Mouse (Mus musculus) embryonic facial prominence, embryonic 10.5 days (tissue): ENCODE data around the gene Dnmbp. TPM values are rescaled to one million over a fixed set of nuclear protein-coding genes. Genes with fewer than 3 reads are reported as not detected.
A peak's percentile ranks its signal among the peaks of the same experiment; 100 is the strongest.

Source experiments
- DNase-seq: peaks from one replicate; pipeline ENCODE4 v3.0.0-alpha.2; 2017; ENCODE audit warnings: low spot score
- H3K27ac ChIP-seq: fragments of 300-500 bp; sonication (generic); replicated peaks from 2 replicates; pipeline ENCODE4 v1.5.1; 2016; ENCODE audit warnings: mild to moderate bottlenecking
- H3K27me3 ChIP-seq: fragments of 300-500 bp; sonication (generic); replicated peaks from 2 replicates; pipeline ENCODE4 v1.6.1; 2016; ENCODE audit warnings: low read depth, mild to moderate bottlenecking; ENCODE audit not compliant: poor library complexity, severe bottlenecking
- H3K36me3 ChIP-seq: fragments of 300-500 bp; sonication (generic); replicated peaks from 2 replicates; pipeline ENCODE4 v1.6.1; 2016; ENCODE audit warnings: mild to moderate bottlenecking, moderate library complexity
- H3K4me1 ChIP-seq: fragments of 300-500 bp; sonication (generic); 2 replicates; pipeline ENCODE4 v1.6.1; 2016
- H3K4me3 ChIP-seq: fragments of 300-500 bp; sonication (generic); 2 replicates; pipeline ENCODE4 v1.5.1; 2016; ENCODE audit warnings: mild to moderate bottlenecking, moderate library complexity
- H3K9me3 ChIP-seq: fragments of 300-500 bp; sonication (generic); 2 replicates; pipeline ENCODE4 v1.6.1; 2016; ENCODE audit warnings: mild to moderate bottlenecking
- WGBS: fragments of 180-500 bp; shearing (Covaris S2); methylation state at CpG from one replicate; pipeline ENCODE4 v1.1.7; 2016; 5-methylcytosine and 5-hydroxymethylcytosine counted together
- polyA plus RNA-seq: library from polyadenylated mRNA; unstranded; fragments of >200 nt; fragmentation: Nextera tagmentation; extraction: Ambion mirVana; gene quantifications from 2 replicates; pipeline ENCODE4 v1.2.1, GENCODE M21; 2016

Dnmbp gene
- polyA plus RNA-seq, 1 experiment from 2014 or later: 20.4 TPM

DNA sequence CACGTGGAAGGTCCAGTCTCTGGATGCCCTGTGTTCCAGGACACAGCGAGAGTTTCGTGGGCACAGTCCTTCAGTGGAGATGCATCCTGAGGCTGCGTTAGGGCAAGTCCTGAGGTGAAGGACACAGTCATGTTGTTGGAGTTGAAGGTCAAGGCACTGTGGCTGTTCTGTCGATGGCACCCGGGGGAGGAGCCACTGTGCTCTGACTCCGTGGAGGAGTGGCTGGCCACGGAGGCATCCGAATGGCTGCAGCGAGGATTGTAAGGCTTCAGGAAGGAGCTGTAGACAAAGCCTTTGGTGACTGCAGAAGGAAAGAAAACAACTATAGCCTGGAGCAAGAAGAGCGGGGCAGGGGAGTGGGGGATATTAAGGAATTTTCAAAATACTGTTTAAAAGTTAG is 90.0 kb downstream of the Dnmbp start:
- Histone ChIP-seq H3K27me3 (no peaks in the 10 kb centered on the region), H3K36me3 (peaks cover 95% of the 10 kb centered on the region), H3K4me3 (no peak overlapping the region), H3K4me1 (peaks cover 12% of the 10 kb centered on the region), H3K27ac (no peak overlapping the region), H3K9me3 (no peaks in the 10 kb centered on the region)
- DNase-seq: no peak
- 92% methylated on average over 11 of the region's 11 CpGs for WGBS

DNA sequence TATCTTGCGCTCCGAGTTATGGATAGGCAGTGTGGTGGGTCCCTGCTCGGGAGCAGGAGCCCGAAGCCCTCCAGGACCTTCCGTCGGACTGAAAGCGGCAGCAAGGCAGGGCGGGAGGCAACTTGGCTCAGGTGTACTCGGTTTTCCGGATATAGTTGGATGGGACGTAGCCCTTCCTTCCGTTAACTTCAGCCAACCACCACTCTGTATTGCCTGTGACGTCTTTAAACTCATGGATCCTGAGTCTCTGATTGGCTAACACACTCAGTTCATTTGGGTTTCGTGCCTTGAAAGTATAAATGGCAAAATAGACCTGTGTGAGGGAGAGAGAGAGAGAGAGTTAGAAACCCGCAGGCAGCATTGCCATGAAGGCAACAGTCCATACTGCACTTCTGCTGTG is 92.0 kb downstream of the Dnmbp start:
- WGBS: 96% methylated on average over 15 of the region's 15 CpGs
- Histone ChIP-seq H3K4me3 (no peak overlapping the region), H3K36me3 (peaks cover 81% of the 10 kb centered on the region), H3K27me3 (no peaks in the 10 kb centered on the region), H3K4me1 (peaks cover 18% of the 10 kb centered on the region), H3K9me3 (no peaks in the 10 kb centered on the region), H3K27ac (no peak overlapping the region)
- DNase-seq: no peak

DNA sequence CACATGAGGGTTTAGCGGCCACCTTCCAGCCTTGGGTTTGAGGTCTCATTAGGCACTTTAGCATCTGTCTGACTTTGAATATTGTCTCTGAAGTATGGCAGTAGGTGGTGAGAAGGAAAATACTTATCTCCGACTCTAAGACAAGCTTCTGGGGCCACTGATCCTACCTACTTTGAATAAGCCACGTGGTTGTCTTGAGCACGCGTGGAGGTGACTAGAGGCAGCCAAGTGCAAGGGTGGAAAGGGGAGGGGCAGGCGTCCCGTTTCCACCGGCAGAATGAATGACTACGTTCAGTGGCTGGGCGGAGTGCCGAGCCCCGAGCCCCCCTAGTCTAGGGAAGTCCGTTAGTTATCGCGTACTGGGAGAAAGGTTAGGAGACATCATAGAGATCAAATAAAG is 92.9 kb downstream of the Dnmbp start:
- WGBS: 90% methylated on average over 15 of the region's 15 CpGs
- Histone ChIP-seq H3K36me3 (peaks cover 74% of the 10 kb centered on the region), H3K27me3 (no peaks in the 10 kb centered on the region), H3K27ac (no peak overlapping the region), H3K4me1 (peaks cover 18% of the 10 kb centered on the region), H3K9me3 (no peaks in the 10 kb centered on the region), H3K4me3 (no peak overlapping the region)
- DNase-seq: no peak

DNA sequence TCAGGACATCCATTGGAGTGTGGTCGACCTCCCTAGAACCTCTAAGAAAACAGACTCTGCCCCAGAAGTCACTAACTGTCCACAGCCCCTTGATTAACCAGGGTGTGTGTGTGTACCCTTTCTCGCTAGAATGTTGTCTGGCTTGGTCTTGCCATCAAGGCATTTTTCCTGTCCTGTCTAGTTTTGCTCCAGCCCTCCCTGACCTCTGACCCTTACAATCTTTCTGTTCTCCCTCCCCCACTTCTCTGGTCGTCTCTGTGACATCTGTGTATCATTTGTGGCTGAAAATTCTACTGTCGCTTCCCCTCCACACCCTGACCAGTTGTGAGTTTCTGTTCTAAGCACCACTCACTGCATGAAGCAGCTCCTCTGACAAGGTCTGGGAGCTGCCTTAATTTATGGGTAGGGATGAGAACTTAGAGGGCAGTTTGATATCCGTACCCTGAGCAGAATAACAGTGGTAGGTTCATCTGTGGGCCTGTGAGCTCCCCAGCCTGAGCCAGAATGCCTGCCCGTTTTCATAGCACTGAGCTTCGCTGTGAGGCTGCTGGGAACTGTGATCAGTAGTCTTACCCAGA is 94.6 kb downstream of the Dnmbp start:
- no peaks in the 10 kb centered on the region for H3K27me3 ChIP-seq
- H3K4me1 ChIP-seq: peaks cover 18% of the 10 kb centered on the region
- H3K27ac ChIP-seq: peak overlapping the region; percentile 44; the same call in 1 of the 2 replicates
- H3K36me3 ChIP-seq: peaks cover 57% of the 10 kb centered on the region
- no peaks in the 10 kb centered on the region for H3K9me3 ChIP-seq
- WGBS: 33% methylated on average over 7 of the region's 7 CpGs
- H3K4me3 ChIP-seq: no peak overlapping the region
- DNase-seq: peak; percentile 32

DNA sequence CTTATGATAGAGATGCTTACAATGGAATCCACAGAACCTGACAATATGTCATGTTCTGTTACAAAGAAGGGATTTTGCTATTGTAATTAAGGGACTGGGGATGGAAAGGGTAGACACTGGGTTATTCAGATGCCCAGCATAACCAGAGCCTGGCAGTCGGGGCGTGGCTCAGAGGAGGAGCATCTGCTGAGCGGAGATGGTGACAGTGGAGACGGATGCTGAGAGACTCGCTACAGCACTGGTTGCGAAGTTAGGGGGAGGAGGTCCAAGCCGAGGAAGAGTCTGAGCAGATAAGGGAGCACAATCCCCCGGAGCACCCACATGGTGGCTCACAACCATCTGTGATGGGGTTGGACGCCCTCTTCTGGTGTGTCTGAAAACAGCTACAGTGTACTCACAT is 96.8 kb downstream of the Dnmbp start:
- H3K27ac ChIP-seq: no peak overlapping the region
- no peak for DNase-seq
- H3K4me3 ChIP-seq: no peak overlapping the region
- no peaks in the 10 kb centered on the region for H3K9me3 ChIP-seq
- peaks cover 35% of the 10 kb centered on the region for H3K36me3 ChIP-seq
- H3K4me1 ChIP-seq: peaks cover 18% of the 10 kb centered on the region
- H3K27me3 ChIP-seq: no peaks in the 10 kb centered on the region
- WGBS: 87% methylated on average over 9 of the region's 9 CpGs

DNA sequence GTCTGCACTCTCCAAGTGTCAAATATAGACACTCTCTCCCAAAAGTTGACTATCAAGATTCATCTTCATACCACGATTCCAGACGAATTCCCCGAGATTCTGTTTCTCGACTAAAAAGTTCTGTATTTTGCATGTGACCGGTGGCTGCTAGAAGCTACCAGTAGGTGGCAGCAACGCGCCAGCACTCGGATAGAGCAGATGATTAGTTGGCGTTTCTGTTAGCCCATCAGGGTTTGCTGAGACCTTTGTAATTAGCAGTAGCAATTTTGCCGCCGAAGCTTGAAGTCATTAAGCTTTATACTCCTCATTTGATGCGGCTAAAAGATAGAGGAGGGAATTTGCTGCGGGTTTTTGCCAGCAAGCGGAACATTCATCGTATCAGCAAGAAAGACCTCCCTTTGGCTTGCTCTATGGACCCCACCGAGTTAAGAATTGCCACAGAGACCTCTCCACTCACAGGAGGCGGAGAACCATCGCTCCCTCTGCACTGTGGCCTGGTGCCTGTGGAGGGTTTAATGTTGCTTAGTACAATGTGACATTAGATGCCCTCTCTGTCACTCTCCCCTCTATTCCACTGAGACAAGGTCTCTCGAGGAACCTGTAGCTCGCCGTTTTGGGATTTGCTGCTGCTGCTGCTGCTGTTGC is 107.4 kb downstream of the Dnmbp start:
- Histone ChIP-seq H3K9me3 (no peaks in the 10 kb centered on the region), H3K36me3 (no peaks in the 10 kb centered on the region), H3K27ac (no peak overlapping the region), H3K27me3 (no peaks in the 10 kb centered on the region), H3K4me3 (no peak overlapping the region), H3K4me1 (no peaks in the 10 kb centered on the region)
- DNase-seq: peak; percentile 76
- 32% methylated on average over 21 of the region's 21 CpGs for WGBS

GRCm38 (mm10) chr19:43826855-43827254 is 113.1 kb downstream of the Dnmbp start:
- Histone ChIP-seq H3K4me1 (no peaks in the 10 kb centered on the region), H3K27me3 (no peaks in the 10 kb centered on the region), H3K4me3 (no peak overlapping the region), H3K9me3 (no peaks in the 10 kb centered on the region), H3K27ac (no peak overlapping the region), H3K36me3 (no peaks in the 10 kb centered on the region)
- WGBS: 86% methylated on average over 8 of the region's 8 CpGs
- DNase-seq: no peak

DNA sequence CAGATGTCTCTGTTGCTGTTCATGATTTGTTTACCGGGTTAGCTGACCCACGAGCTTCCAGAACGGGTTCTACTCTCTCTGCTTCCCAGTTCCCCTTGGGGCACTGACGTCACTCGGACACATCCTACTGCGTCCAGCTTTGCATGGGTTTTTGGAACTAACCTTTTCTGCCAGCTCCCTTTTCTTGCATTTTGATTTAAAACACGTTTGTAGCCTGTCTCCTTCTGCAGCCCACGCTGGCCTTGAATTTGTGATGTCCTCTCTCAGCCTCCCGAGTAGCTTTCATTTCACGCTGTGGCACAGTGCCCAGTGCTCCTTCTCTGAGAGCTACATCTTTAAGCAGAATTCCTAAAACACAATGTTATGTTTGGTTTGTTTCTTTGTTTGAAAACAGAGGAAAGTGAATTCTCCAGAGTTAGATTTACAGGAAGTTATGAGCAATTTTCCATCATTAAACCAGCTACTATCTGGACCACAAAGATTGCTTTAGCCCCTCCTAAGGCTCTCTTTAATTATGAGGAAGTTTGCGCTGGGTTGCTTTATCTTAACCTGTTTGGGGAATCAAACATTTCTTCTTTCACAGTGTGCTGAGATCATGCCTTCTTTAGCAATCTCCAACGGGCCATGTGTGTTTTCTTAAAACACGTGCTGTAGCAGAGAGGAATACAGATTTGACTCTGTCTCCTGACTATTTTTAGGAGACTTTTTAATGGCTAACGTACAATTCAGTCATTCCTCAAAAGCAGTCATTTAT is 124.2 kb downstream of the Dnmbp start:
- Histone ChIP-seq H3K27me3 (no peaks in the 10 kb centered on the region; the same call in 1 of the 2 replicates), H3K27ac (no peak overlapping the region), H3K4me1 (0 out of 2 replicates have a peak, but pooled peaks cover 3% of the 10 kb centered on the region), H3K9me3 (no peaks in the 10 kb centered on the region), H3K36me3 (no peaks in the 10 kb centered on the region), H3K4me3 (no peak overlapping the region)
- no peak for DNase-seq
- WGBS: 82% methylated on average over 14 of the region's 14 CpGs

DNA sequence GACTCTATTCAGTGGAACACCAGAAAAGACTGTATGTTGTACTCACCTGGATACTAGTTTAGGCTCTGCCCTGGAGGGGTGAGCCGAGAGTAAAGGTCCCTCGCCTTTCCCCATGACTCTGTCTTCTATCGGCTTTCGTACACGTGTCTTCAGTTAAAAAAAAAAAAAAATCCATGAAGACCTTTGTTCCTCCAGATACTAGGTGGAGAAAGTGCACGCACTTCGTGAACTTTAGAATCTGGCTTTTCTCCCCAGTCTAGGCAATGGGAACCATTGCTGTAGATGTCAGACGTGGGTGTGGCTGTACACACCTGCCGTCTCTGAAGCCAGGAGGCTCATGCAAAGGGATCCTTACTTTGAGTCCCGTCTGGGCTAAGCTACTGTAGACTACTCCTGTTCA is 126.7 kb downstream of the Dnmbp start:
- H3K27ac ChIP-seq: no peak overlapping the region

GRCm38 (mm10) chr19:43811419-43811818 is 128.6 kb downstream of the Dnmbp start:
- Histone ChIP-seq H3K4me3 (no peak overlapping the region), H3K36me3 (no peaks in the 10 kb centered on the region), H3K9me3 (no peaks in the 10 kb centered on the region), H3K4me1 (0 out of 2 replicates have a peak, but pooled peaks cover 3% of the 10 kb centered on the region), H3K27me3 (no peaks in the 10 kb centered on the region; the same call in 1 of the 2 replicates), H3K27ac (no peak overlapping the region)
- 94% methylated on average over 4 of the region's 4 CpGs for WGBS
- DNase-seq: no peak

More for the DNA sequence above, 126.7 kb downstream of the Dnmbp start:
- DNase-seq: no peak
- Histone ChIP-seq H3K4me1 (0 out of 2 replicates have a peak, but pooled peaks cover 3% of the 10 kb centered on the region), H3K9me3 (no peaks in the 10 kb centered on the region), H3K36me3 (no peaks in the 10 kb centered on the region), H3K27me3 (no peaks in the 10 kb centered on the region; the same call in 1 of the 2 replicates), H3K4me3 (no peak overlapping the region)
- 87% methylated on average over 10 of the region's 10 CpGs for WGBS

DNA sequence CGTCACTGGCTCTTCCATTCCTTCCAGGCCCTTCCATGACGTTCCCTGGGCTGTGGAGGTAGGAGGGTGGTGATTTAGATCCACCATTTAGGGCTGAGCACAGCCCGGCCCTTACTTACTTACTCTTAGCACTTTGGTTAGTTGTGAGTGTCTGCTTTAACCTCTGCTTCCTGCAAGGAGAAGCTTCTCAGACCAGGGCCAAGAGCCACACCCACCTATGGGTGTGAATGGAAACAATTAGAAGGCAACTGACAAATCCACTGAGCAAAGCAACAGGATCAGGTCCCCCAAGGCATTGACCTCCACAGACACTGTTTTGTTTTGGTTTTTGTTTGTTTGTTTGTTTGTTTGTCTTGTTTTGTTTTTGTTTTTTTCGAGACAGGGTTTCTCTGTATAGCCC is 130.7 kb downstream of the Dnmbp start:
- 46% methylated on average over 4 of the region's 4 CpGs for WGBS

DNA sequence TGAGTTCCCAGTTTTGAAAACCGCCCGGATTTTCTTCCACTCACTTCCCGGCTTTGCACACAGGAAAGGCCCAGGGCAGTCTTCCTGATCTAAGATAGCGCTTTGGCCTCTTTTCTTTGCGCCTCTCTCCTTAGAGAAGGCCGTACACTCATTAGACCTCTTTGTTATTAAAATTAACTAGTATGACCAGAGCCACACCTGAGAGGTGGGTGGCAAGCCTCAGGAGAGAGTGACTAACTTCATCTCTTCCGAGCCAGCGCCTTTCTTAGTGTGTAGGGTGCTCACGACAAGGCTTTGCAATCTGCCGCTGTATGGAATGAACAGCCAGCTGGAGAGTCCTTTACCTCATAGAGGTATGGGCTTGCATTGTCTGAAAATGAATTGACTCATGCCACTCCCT is 136.1 kb downstream of the Dnmbp start:
- H3K36me3 ChIP-seq: no peaks in the 10 kb centered on the region
- 81% methylated on average over 10 of the region's 10 CpGs for WGBS
- no peak for DNase-seq
- no peaks in the 10 kb centered on the region for H3K4me1 ChIP-seq
- no peaks in the 10 kb centered on the region for H3K9me3 ChIP-seq
- H3K27ac ChIP-seq: no peak overlapping the region
- H3K27me3 ChIP-seq: no peaks in the 10 kb centered on the region
- H3K4me3 ChIP-seq: no peak overlapping the region

More for the DNA sequence above, 130.7 kb downstream of the Dnmbp start:
- no peak for DNase-seq
- no peaks in the 10 kb centered on the region for H3K9me3 ChIP-seq
- H3K27me3 ChIP-seq: no peaks in the 10 kb centered on the region; the same call in 1 of the 2 replicates
- H3K36me3 ChIP-seq: no peaks in the 10 kb centered on the region
- no peak overlapping the region for H3K4me3 ChIP-seq
- H3K4me1 ChIP-seq: no peaks in the 10 kb centered on the region
- H3K27ac ChIP-seq: no peak overlapping the region
